In the genomic region with DNA sequence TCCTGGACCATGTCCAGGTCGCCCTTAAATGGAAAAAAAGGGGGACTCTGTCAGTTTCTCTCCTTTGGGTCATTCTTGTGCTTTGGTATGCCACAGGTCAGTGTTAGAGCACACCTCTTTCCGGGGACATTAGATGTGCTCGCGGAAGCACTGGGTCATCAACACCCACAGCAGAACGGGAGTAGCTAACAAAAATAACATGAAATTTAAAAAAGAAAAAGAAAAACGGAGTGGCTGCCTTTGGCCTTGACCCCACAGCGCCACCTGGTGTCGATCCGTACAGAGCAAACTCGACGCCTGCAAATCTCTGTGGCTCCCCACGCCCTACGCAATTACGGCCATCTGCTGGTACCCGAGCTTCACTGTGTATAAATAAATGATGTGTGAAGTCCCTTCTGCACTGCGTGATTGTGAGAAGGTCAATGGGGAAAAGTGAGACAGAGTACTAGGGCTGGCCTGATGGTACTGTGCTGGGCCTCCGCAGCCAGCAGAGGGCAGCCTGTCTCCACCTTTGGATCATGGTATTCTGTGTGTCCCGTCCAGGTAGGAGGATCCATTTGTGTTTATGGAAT, we compare ENCODE assay signal across 8 mouse cellular contexts.
DNase-seq lines count a peak whose midpoint lies in the region; TF ChIP-seq lines count a peak whose summit lies in the region.

No protein-coding gene starts in this region.

- no peaks in the 10 kb centered on the region; the same call in 1 of the 2 replicates for H3K4me1 ChIP-seq in midbrain, embryonic 10.5 days
- H3K4me1 ChIP-seq in spleen, adult 2 months (ENCODE audit: control insufficient read depth, insufficient read depth, insufficient read length) = no peaks in the 10 kb centered on the region

- H3K27ac ChIP-seq in midbrain, embryonic 10.5 days (replicated peaks) = peak overlapping the region; percentile 58; the same call in 1 of the 2 replicates
- H3K27ac ChIP-seq in spleen, adult 2 months (ENCODE audit: insufficient read depth, low read length) = no peak overlapping the region

- peak; percentile 68 for DNase-seq in gastrocnemius, postnatal 10 days
- no peak for DNase-seq in gastrocnemius, adult 18-20 months (ENCODE audit: low spot score)
- DNase-seq in cerebellum, postnatal 14 days = peak; percentile 77 to 90
- peak; percentile 44 to 57 for DNase-seq in frontal cortex, postnatal 25 days (ENCODE audit: low spot score in 2 of 2)
- peak; percentile 65 for DNase-seq in kidney, adult 11 months
- DNase-seq in left cerebral cortex, postnatal 36 days (ENCODE audit: low spot score in 2 of 2) = peak; percentile 31 to 50
- peak; percentile 72 for DNase-seq in midbrain, embryonic 10.5 days (ENCODE audit: low spot score)
- peak; percentile 4 to 18 for DNase-seq in spleen, adult 2 months (ENCODE audit: low read depth in 1 of 2, low spot score in 2 of 2)

- WGBS in midbrain, embryonic 10.5 days = 12% methylated on average over 18 of the region's 18 CpGs
- 12% methylated on average over 18 of the region's 18 CpGs for WGBS in spleen, adult 2 months

- H3K4me3 ChIP-seq in midbrain, embryonic 10.5 days = peak overlapping the region; percentile 41
- H3K4me3 ChIP-seq in spleen, adult 2 months (ENCODE audit: extremely low read depth, insufficient read depth, insufficient read length) = peak overlapping the region; percentile 22; the same call in 1 of the 2 replicates

- TF ChIP-seq CTCF in spleen, adult 2 months (IDR thresholded peaks at IDR 0.05; ENCODE audit: extremely low read depth, insufficient read depth, insufficient read length, insufficient replicate concordance) = peak; percentile 48; the same call in 1 of the 2 replicates

- no peaks in the 10 kb centered on the region for H3K27me3 ChIP-seq in midbrain, embryonic 10.5 days (ENCODE audit: low read depth, poor library complexity, severe bottlenecking)
- H3K27me3 ChIP-seq in spleen, adult 2 months (ENCODE audit: control insufficient read depth, insufficient read depth, low read length) = no peaks in the 10 kb centered on the region

- TF ChIP-seq POLR2A in spleen, adult 2 months (IDR thresholded peaks at IDR 0.05; ENCODE audit: low read depth, low read length) = no peak

- no peaks in the 10 kb centered on the region for H3K36me3 ChIP-seq in midbrain, embryonic 10.5 days
- no peaks in the 10 kb centered on the region for H3K36me3 ChIP-seq in spleen, adult 2 months (ENCODE audit: control insufficient read depth, insufficient read depth, low read length)

- no peaks in the 10 kb centered on the region for H3K9me3 ChIP-seq in midbrain, embryonic 10.5 days (replicated peaks)

- intact Hi-C loops in left cerebral cortex, postnatal 36 days (cut with DNase I) = loop anchor here (5.0 kb wide), 2 partner anchors 484 to 504 kb away; no protein-coding TSS in a partner anchor
